Mouse (Mus musculus) yolk sac, embryonic 10.5 days (tissue): ENCODE measurements around the gene Celsr1.
A peak's percentile ranks its signal among the peaks of the same experiment; 100 is the strongest.

Experiments used
- DNase-seq: peaks from one replicate; pipeline ENCODE4 v3.0.0-alpha.2; 2017; ENCODE audit warnings: low spot score

Celsr1 gene

GRCm38 (mm10) chr15:85994906-85995608 lies 38.5 kb downstream of the Celsr1 start:
- no peak for DNase-seq

- DNase-seq, result no peak
These were observed 39.5 kb downstream of the Celsr1 start for GRCm38 (mm10) chr15:85993931-85994583.

- DNase-seq, result no peak
These were observed 40.2 kb downstream of the Celsr1 start for GRCm38 (mm10) chr15:85993386-85993785.

GRCm38 (mm10) chr15:85992125-85992495 lies 41.5 kb downstream of the Celsr1 start:
- no peak for DNase-seq

- DNase-seq, result peak; percentile 69
These were observed 42.0 kb downstream of the Celsr1 start for GRCm38 (mm10) chr15:85991453-85992124.

GRCm38 (mm10) chr15:85990696-85991443 lies 42.7 kb downstream of the Celsr1 start:
- no peak for DNase-seq

GRCm38 (mm10) chr15:85987896-85988295 lies 45.7 kb downstream of the Celsr1 start:
- no peak for DNase-seq

GRCm38 (mm10) chr15:85986170-85986569 lies 47.4 kb downstream of the Celsr1 start:
- DNase-seq, result no peak

- DNase-seq, result no peak
These were observed 48.0 kb downstream of the Celsr1 start for GRCm38 (mm10) chr15:85985601-85986000.

GRCm38 (mm10) chr15:85983131-85983530 lies 50.4 kb downstream of the Celsr1 start:
- DNase-seq, result no peak

GRCm38 (mm10) chr15:85982416-85982775 lies 51.2 kb downstream of the Celsr1 start:
- DNase-seq, result no peak

GRCm38 (mm10) chr15:85981768-85982415 lies 51.7 kb downstream of the Celsr1 start:
- DNase-seq, result peak; percentile 52

- DNase-seq, result no peak
These were observed 56.5 kb downstream of the Celsr1 start for GRCm38 (mm10) chr15:85977086-85977485.

- no peak for DNase-seq
These were observed 57.8 kb downstream of the Celsr1 start for GRCm38 (mm10) chr15:85975746-85976145.

- no peak for DNase-seq
These were observed 62.0 kb downstream of the Celsr1 start for GRCm38 (mm10) chr15:85971596-85971995.

- no peak for DNase-seq
These were observed 63.1 kb downstream of the Celsr1 start for GRCm38 (mm10) chr15:85970441-85970840.

- peak; percentile 52 for DNase-seq
These were observed 63.8 kb downstream of the Celsr1 start for GRCm38 (mm10) chr15:85969707-85970153.

- no peak for DNase-seq
These were observed 64.3 kb downstream of the Celsr1 start for GRCm38 (mm10) chr15:85969291-85969690.

GRCm38 (mm10) chr15:85966032-85966431 lies 67.5 kb downstream of the Celsr1 start:
- no peak for DNase-seq

GRCm38 (mm10) chr15:85963279-85963840 lies 70.2 kb downstream of the Celsr1 start:
- no peak for DNase-seq

- DNase-seq, result no peak
These were observed 70.9 kb downstream of the Celsr1 start for GRCm38 (mm10) chr15:85962691-85963090.

- no peak for DNase-seq
These were observed 71.9 kb downstream of the Celsr1 start for GRCm38 (mm10) chr15:85961651-85962050.
